In genomic region chr11:87073343-87073865, GRCm38 (mm10) we compare ENCODE assay signal across 8 mouse cellular contexts. TPM values are rescaled to one million over a fixed set of nuclear protein-coding genes. Genes with fewer than 3 reads are reported as not detected.
A peak's percentile ranks its signal among the peaks of the same experiment; 100 is the strongest.
DNase-seq lines count a peak whose midpoint lies in the region; ATAC-seq and TF ChIP-seq lines count a peak whose summit lies in the region.

No protein-coding gene starts in this region.

- H3K4me3 ChIP-seq in cortical plate, adult 2 months (ENCODE audit: insufficient read depth, low read length) = peak overlapping the region; percentile 85

- peak; percentile 72 for ATAC-seq in megakaryocyte, adult 5-6 weeks (ENCODE audit: poor library complexity, severe bottlenecking)

- DNase-seq in adrenal gland, adult (ENCODE audit: inconsistent age in 2 of 2, low spot score in 1 of 2) = peak; percentile 77 to 88
- peak; percentile 25 to 42 for DNase-seq in gastrocnemius, adult 8-10 months (ENCODE audit: low spot score in 2 of 2)
- DNase-seq in hindlimb bud, embryonic 11.5 days (ENCODE audit: extremely low spot score, low read depth, low spot score) = peak; percentile 14
- DNase-seq in left cerebral cortex, adult 8-10 months (ENCODE audit: low spot score in 2 of 2) = peak; percentile 61 to 74
- DNase-seq in right cerebral cortex, adult 18-20 months = peak; percentile 84
- peak; percentile 60 to 67 for DNase-seq in urinary bladder, postnatal 36 days (ENCODE audit: low spot score in 2 of 2)

- H3K27ac ChIP-seq in cortical plate, adult 2 months (ENCODE audit: insufficient read depth, low read length) = peak overlapping the region; percentile 69

- no peak for TF ChIP-seq POLR2A in cortical plate, adult 2 months (IDR thresholded peaks at IDR 0.05; ENCODE audit: extremely low read depth, insufficient read depth, low read length)

- TF ChIP-seq CTCF in cortical plate, adult 2 months (IDR thresholded peaks at IDR 0.05; ENCODE audit: extremely low read depth, insufficient read depth, low read length) = peak; percentile 38

- peaks cover 2% of the 10 kb centered on the region for H3K4me1 ChIP-seq in cortical plate, adult 2 months (ENCODE audit: control insufficient read depth, insufficient read depth, low read length)

RNA-seq across cellular contexts. Expression of gene Gdpd1, which starts 0.5 kb away (rescaled TPM):
- 34.6 and 34.9 TPM in 2 replicates for polyA plus RNA-seq in cortical plate, adult 2 months (2012; rRNA removed)
- 1 to 10 TPM; 3.6 to 4.5 (median 3.8) TPM for total RNA-seq in gastrocnemius, adult 8-10 months (2022)
- 10 to 100 TPM; 37.4 to 40.5 (median 39.0) TPM for total RNA-seq in left cerebral cortex, adult 8-10 months (2022)
- total RNA-seq in megakaryocyte, adult 5-6 weeks (2015) = 0.18 and 0.22 TPM in 2 replicates
- 0.08 and 0.44 TPM in 2 replicates for total RNA-seq in megakaryocyte, adult 5-6 weeks (2017)

RNA-seq across cellular contexts. Expression of gene Smg8, which starts 13.2 kb away (rescaled TPM):
- 10.2 and 10.6 TPM in 2 replicates for polyA plus RNA-seq in cortical plate, adult 2 months (2012; rRNA removed)
- 1 to 10 TPM; 7.9 to 9.6 (median 9.1) TPM for total RNA-seq in gastrocnemius, adult 8-10 months (2022)
- 10 to 100 TPM; 16.1 to 17.3 (median 16.5) TPM for total RNA-seq in left cerebral cortex, adult 8-10 months (2022)
- 12.4 and 16.5 TPM in 2 replicates for total RNA-seq in megakaryocyte, adult 5-6 weeks (2015)
- 17.1 and 19.0 TPM in 2 replicates for total RNA-seq in megakaryocyte, adult 5-6 weeks (2017)

RNA-seq across cellular contexts. Expression of gene Prr11, which starts 35.1 kb away (rescaled TPM):
- 0.38 and 0.69 TPM in 2 replicates for polyA plus RNA-seq in cortical plate, adult 2 months (2012; rRNA removed)
- total RNA-seq in gastrocnemius, adult 8-10 months (2022) = under 1 TPM; 0.10 to 0.15 (median 0.11) TPM
- total RNA-seq in left cerebral cortex, adult 8-10 months (2022) = under 1 TPM; 0.15 to 0.50 (median 0.43) TPM
- 60.5 and 66.1 TPM in 2 replicates for total RNA-seq in megakaryocyte, adult 5-6 weeks (2015)
- 19.6 and 24.0 TPM in 2 replicates for total RNA-seq in megakaryocyte, adult 5-6 weeks (2017)

RNA-seq across cellular contexts. Expression of gene Ska2, which starts 35.6 kb away (rescaled TPM):
- 13.9 and 14.8 TPM in 2 replicates for polyA plus RNA-seq in cortical plate, adult 2 months (2012; rRNA removed)
- 1 to 10 TPM; 3.1 to 7.4 (median 4.3) TPM for total RNA-seq in gastrocnemius, adult 8-10 months (2022)
- total RNA-seq in left cerebral cortex, adult 8-10 months (2022) = 10 to 100 TPM; 11.2 to 13.8 (median 12.4) TPM
- 34.7 and 36.2 TPM in 2 replicates for total RNA-seq in megakaryocyte, adult 5-6 weeks (2015)
- total RNA-seq in megakaryocyte, adult 5-6 weeks (2017) = 31.2 and 34.1 TPM in 2 replicates

RNA-seq across cellular contexts. Expression of gene Trim37, which starts 53.5 kb away (rescaled TPM):
- polyA plus RNA-seq in cortical plate, adult 2 months (2012; rRNA removed) = 152 and 156 TPM in 2 replicates
- total RNA-seq in gastrocnemius, adult 8-10 months (2022) = 1 to 10 TPM; 3.5 to 5.7 (median 4.2) TPM
- 100 to 1,000 TPM; 199 to 222 (median 214) TPM for total RNA-seq in left cerebral cortex, adult 8-10 months (2022)
- total RNA-seq in megakaryocyte, adult 5-6 weeks (2015) = 14.5 and 14.9 TPM in 2 replicates
- 23.8 and 26.4 TPM in 2 replicates for total RNA-seq in megakaryocyte, adult 5-6 weeks (2017)

Comparison
In these comparisons a context has a peak if more than half of its experiments do, and no peak if none do; other contexts are left out.
1. Peak in every context shown above with its lines: DNase-seq, ATAC-seq, H3K4me3 ChIP-seq and H3K27ac ChIP-seq.
2. DNase-seq: peak in every context shown above with its lines; median percentile 84 in right cerebral cortex, adult 18-20 months; 82 in adrenal gland, adult; 68 in left cerebral cortex, adult 8-10 months; 64 in urinary bladder, postnatal 36 days; 34 in gastrocnemius, adult 8-10 months; 14 in hindlimb bud, embryonic 11.5 days.
3. RNA of gene Gdpd1, which starts 0.5 kb away (total RNA-seq): 37.4 to 40.5 TPM in left cerebral cortex, adult 8-10 months; 3.6 to 4.5 TPM in gastrocnemius, adult 8-10 months and 0.08 to 0.44 TPM in megakaryocyte, adult 5-6 weeks; every median in the first group is over 4 times any median in the second.
4. RNA of gene Prr11, which starts 35.1 kb away (total RNA-seq): 19.6 to 66.1 TPM in megakaryocyte, adult 5-6 weeks; 0.15 to 0.50 TPM in left cerebral cortex, adult 8-10 months and 0.10 to 0.15 TPM in gastrocnemius, adult 8-10 months; every median in the first group is over 10 times any median in the second.